Mouse (Mus musculus) neural tube, embryonic 14.5 days (tissue): ENCODE measurements around the gene Fgfbp3. TPM values are rescaled to one million over a fixed set of nuclear protein-coding genes. Genes with fewer than 3 reads are reported as not detected.

Experiments
- ATAC-seq: fragments of 200-750 bp; cut with Nextera tagmentation; 2 replicates; pipeline ENCODE4 v1.8.0; 2017; ENCODE audit warnings: low read depth, mild to moderate bottlenecking, moderate TSS enrichment, moderate library complexity
- H3K27ac ChIP-seq: fragments of 300-500 bp; sonication (generic); 2 replicates; pipeline ENCODE4 v1.5.1; 2014; ENCODE audit warnings: low read depth, mild to moderate bottlenecking, control low read depth, low read length, moderate library complexity, mixed read lengths
- H3K27me3 ChIP-seq: fragments of 300-500 bp; sonication (generic); 2 replicates; pipeline ENCODE4 v1.6.1; 2014; ENCODE audit warnings: low read length; ENCODE audit not compliant: control insufficient read depth, insufficient read depth
- H3K36me3 ChIP-seq: fragments of 300-500 bp; sonication (generic); 2 replicates; pipeline ENCODE4 v1.6.1; 2014; ENCODE audit warnings: low read length, mixed read lengths; ENCODE audit not compliant: control insufficient read depth, insufficient read depth
- H3K4me1 ChIP-seq: fragments of 300-500 bp; sonication (generic); 2 replicates; pipeline ENCODE4 v1.6.1; 2014; ENCODE audit warnings: low read length; ENCODE audit not compliant: control insufficient read depth, insufficient read depth
- H3K4me2 ChIP-seq: fragments of 300-500 bp; sonication (generic); 2 replicates; pipeline ENCODE4 v1.6.1; 2014; ENCODE audit warnings: mild to moderate bottlenecking, low read depth, low read length, control low read depth
- H3K4me3 ChIP-seq: fragments of 300-500 bp; sonication (generic); 2 replicates; pipeline ENCODE4 v1.5.1; 2014; ENCODE audit warnings: low read depth, low read length, control low read depth, mixed read lengths
- H3K9ac ChIP-seq: fragments of 300-500 bp; sonication (generic); replicated peaks from 2 replicates; pipeline ENCODE4 v1.6.1; 2014; ENCODE audit warnings: low read depth, mild to moderate bottlenecking, control low read depth, low read length, mixed read lengths
- H3K9me3 ChIP-seq: fragments of 300-500 bp; sonication (generic); 2 replicates; pipeline ENCODE4 v1.6.1; 2016; ENCODE audit warnings: low read length; ENCODE audit not compliant: control insufficient read depth
- WGBS: fragments of 180-500 bp; shearing (Covaris S2); extraction: QIAGEN DNeasy Blood & Tissue Kit; methylation state at CpG from one replicate; pipeline ENCODE4 v1.1.7; 2014; 5-methylcytosine and 5-hydroxymethylcytosine counted together
- polyA plus RNA-seq: library from polyadenylated mRNA; unstranded; fragments of >200 nt; fragmentation: Nextera tagmentation; extraction: Ambion mirVana; gene quantifications from 2 replicates; pipeline ENCODE4 v1.2.1, GENCODE M21; 2014

Fgfbp3 gene
- polyA plus RNA-seq, 1 experiment from 2014 or later, result 73.4 TPM

DNA sequence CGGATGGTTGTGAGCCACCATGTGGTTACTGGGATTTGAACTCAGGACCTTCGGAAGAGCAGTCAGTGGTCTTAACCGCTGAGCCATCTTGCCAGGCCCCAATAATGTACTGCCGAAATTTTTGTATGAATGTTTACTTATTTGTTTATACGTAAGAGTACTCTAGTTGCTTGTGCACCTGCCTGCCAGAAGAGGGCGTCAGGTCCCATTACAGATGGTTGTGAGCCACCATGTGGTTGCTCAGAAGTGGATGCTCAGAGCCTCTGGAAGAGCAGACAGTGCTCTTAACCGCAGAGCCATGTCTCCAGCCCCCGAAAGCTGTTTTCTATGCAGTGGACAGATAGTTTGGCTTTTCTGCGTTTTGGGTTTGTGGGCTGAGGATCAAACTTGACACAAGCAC, 21.6 kb downstream of the Fgfbp3 start:
- Histone ChIP-seq H3K4me2 (no peak overlapping the region), H3K27me3 (no peaks in the 10 kb centered on the region), H3K4me1 (peaks cover 7% of the 10 kb centered on the region; the same call in 1 of the 2 replicates), H3K36me3 (peaks cover 10% of the 10 kb centered on the region), H3K9me3 (no peaks in the 10 kb centered on the region), H3K4me3 (no peak overlapping the region), H3K9ac (no peak overlapping the region), H3K27ac (no peak overlapping the region)
- 42% methylated on average over 9 of the region's 9 CpGs for WGBS
- ATAC-seq, result no peak

DNA sequence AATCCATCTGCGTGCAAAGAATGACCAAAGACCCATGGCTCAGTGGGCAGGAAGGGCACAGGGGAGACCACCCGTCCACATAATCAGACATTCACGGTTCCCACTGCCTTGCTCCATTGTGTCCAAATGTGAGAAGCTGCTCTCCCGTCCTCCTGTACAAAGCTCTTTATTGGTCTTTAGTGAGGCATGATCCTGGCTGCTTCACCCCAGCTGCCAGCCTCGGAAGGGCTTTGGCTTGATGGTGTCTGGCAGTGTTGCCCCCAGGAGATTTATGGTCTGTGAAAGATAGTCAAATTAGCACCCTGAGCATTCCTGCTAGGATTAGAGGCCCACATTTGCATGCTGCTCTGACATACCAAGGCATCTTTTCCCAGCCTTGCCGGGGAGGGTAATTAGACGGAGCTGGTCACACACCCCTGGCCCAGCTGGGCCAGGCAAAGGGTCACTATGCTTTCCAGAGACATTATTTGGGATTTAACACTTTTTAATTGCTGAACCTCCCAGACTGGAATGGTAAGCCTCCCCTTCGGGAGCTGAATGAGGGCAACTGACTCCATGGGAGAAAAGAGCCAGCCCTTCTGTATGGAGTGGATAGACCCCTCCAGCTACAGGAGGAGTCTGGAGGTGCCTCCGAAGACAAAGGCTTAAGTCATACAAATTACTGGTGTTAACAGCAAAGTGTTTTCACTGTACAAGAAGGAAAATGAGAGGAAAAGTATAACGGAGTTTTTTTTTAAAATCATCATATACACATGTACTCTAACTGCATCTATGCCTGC, 22.4 kb downstream of the Fgfbp3 start:
- Histone ChIP-seq H3K9me3 (no peaks in the 10 kb centered on the region), H3K9ac (no peak overlapping the region), H3K4me3 (no peak overlapping the region), H3K4me2 (no peak overlapping the region), H3K27me3 (no peaks in the 10 kb centered on the region), H3K27ac (peak overlapping the region; percentile 75), H3K36me3 (peaks cover 10% of the 10 kb centered on the region), H3K4me1 (peaks cover 7% of the 10 kb centered on the region; the same call in 1 of the 2 replicates)
- ATAC-seq, result peak; percentile 90
- WGBS, result 5% methylated on average over 10 of the region's 10 CpGs

DNA sequence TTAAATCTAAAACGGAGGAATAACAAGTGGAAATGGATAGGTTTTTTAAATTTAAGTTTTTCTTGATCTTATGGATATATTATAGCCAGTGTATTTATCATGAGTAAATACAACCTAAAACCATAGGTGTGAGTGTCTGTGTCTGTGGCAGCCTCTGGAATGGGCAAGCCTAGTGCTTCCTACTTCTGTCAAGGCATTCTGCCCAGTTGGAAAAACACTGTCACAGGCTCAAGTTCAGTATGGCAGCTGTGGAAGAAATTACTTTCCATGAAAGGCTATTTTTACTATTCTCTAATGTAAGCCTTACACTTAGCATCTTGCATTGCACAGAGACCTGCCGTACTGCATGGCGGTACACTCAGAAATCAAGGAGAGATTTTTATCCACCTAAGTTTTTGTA, 27.7 kb downstream of the Fgfbp3 start:
- ATAC-seq, result no peak
- Histone ChIP-seq H3K27ac (no peak overlapping the region), H3K9ac (no peak overlapping the region), H3K36me3 (peaks cover 50% of the 10 kb centered on the region), H3K4me3 (no peak overlapping the region), H3K4me1 (peaks cover 4% of the 10 kb centered on the region; the same call in 1 of the 2 replicates), H3K9me3 (no peaks in the 10 kb centered on the region), H3K4me2 (no peak overlapping the region), H3K27me3 (no peaks in the 10 kb centered on the region)
- WGBS, result 97% methylated on average over 3 of the region's 3 CpGs

DNA sequence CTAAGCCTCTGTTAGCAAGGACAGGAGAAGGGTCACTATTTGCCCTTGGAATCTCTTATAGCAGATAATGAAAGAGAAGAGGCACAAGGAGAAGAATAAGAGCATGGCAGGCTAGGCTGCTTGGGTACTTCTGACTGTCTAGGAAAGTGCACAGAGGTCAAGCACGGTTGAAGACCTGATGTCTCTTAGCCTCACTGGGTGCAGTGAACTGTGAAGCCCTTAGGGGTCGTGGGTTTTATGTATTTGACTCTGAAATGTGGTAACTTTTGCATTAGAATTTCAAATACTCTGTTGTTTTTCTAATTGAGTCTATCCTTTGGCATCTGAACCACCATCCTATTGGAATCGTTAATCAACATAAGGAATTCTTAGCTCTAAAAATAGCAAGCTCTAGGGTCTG, 31.7 kb downstream of the Fgfbp3 start:
- no peak for ATAC-seq
- Histone ChIP-seq H3K4me2 (no peak overlapping the region), H3K27me3 (no peaks in the 10 kb centered on the region), H3K9me3 (no peaks in the 10 kb centered on the region), H3K27ac (no peak overlapping the region), H3K4me3 (no peak overlapping the region), H3K9ac (no peak overlapping the region), H3K36me3 (peaks cover 76% of the 10 kb centered on the region), H3K4me1 (no peaks in the 10 kb centered on the region)
- 34% methylated on average over 3 of the region's 3 CpGs for WGBS

DNA sequence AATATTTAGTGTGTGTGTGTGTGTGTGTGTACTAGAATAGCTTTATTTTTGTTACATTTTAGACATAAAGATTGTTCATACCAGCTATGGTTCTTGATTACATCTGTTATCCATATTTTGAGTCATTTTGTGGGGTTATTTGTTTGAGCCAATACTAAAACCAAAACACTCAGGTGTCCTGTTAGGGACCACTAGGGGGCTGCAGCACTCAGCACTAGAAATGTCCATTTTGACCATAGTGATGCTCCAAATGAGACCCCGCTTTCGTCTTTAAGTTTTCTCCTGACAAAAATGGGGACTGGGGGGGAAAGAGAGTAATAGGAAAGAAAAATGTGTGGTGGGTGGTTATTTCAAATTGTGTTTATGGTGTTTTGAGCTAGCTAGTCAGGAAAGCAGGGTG, 33.1 kb downstream of the Fgfbp3 start:
- no peaks in the 10 kb centered on the region for H3K27me3 ChIP-seq
- no peak for ATAC-seq
- no peaks in the 10 kb centered on the region for H3K9me3 ChIP-seq
- peaks cover 76% of the 10 kb centered on the region for H3K36me3 ChIP-seq
- H3K9ac ChIP-seq, result no peak overlapping the region
- WGBS, result 65% methylated on average over 2 of the region's 2 CpGs
- no peak overlapping the region for H3K27ac ChIP-seq
- no peak overlapping the region for H3K4me3 ChIP-seq
- H3K4me2 ChIP-seq, result no peak overlapping the region
- no peaks in the 10 kb centered on the region for H3K4me1 ChIP-seq

DNA sequence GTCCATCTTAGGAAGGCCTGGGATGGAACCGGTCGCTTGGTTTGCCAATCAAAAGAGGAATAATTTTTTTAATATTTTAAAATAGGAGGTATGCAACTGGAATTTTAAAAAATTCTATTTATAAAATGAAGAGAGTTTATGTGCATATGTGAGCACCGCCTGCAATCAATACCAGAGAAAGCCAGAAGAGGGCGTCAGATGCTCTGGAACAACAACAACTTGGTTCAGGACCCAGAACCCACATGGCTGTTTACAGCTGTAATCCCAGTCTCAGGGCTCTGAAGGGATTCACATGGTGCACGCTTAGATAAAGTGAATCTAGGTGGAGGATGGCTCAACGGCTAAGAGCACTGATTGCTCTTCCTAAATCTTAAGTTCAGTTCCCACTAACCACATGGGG, 36.3 kb downstream of the Fgfbp3 start:
- peaks cover 80% of the 10 kb centered on the region for H3K36me3 ChIP-seq
- H3K9me3 ChIP-seq, result no peaks in the 10 kb centered on the region
- 79% methylated on average over 6 of the region's 6 CpGs for WGBS
- H3K4me3 ChIP-seq, result no peak overlapping the region
- H3K9ac ChIP-seq, result no peak overlapping the region
- H3K4me1 ChIP-seq, result no peaks in the 10 kb centered on the region
- ATAC-seq, result no peak
- H3K4me2 ChIP-seq, result no peak overlapping the region
- H3K27ac ChIP-seq, result no peak overlapping the region
- no peaks in the 10 kb centered on the region for H3K27me3 ChIP-seq

DNA sequence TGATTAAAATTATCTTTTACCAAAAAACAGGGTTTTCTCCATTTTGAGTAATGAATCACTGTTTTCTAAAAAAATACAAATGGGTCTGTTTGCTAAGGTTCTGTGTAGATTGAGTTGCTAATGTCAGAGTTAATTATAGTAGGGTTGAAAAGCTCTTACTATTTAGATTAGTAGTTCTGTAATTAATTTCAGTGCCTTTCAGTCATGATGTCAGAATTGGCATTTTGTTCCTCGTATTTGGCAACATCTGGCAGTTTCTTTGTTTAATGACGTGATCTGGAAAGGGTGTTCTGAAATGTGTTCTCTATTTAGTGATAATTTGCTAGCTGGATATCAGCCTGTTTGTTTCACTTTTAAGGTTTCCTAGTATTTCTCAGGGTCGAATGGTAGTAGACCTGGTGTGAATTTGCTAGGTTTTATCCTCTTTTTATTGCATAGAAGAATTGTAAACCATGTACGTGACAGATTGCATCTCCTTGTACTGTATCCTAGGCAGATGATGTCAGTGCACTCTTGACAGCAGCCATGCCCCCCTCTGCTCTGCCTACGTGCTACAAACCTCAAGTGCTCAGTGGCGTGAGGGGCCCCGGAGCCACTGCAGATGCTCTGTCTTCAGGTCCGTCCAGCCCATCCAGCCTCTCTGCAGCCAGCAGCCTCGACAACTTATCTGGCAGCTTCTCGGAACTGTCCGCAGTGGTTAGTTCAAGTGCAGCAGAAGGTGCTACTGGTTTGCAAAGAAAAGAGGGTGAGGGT, 40.5 kb downstream of the Fgfbp3 start:
- ATAC-seq, result no peak
- Histone ChIP-seq H3K9ac (no peak overlapping the region), H3K4me2 (no peak overlapping the region), H3K4me1 (no peaks in the 10 kb centered on the region), H3K27ac (no peak overlapping the region), H3K36me3 (peaks cover 76% of the 10 kb centered on the region), H3K27me3 (no peaks in the 10 kb centered on the region), H3K4me3 (no peak overlapping the region), H3K9me3 (no peaks in the 10 kb centered on the region)
- WGBS, result 82% methylated on average over 11 of the region's 11 CpGs

DNA sequence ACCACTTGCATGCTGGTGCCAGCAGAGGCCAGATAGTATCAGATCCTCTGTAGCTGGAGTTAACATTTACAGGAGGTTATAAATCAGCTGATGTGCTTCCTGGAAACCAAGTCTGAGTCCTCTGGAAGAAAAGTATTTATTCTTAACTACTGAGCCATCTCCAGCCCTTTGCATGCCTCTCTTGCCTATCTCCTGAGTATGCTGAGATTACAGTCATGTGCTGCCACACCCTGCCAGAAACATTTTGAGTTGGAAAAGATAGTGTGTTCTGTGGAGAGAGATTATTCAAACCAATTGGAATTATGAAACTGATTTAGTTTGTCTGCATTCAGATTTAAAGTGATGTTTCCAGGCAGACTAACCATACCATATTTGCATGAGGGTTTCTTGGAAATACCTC, 42.1 kb downstream of the Fgfbp3 start:
- H3K9me3 ChIP-seq, result no peaks in the 10 kb centered on the region
- H3K4me3 ChIP-seq, result no peak overlapping the region
- H3K4me2 ChIP-seq, result no peak overlapping the region
- ATAC-seq, result no peak
- H3K36me3 ChIP-seq, result peaks cover 74% of the 10 kb centered on the region
- H3K27me3 ChIP-seq, result no peaks in the 10 kb centered on the region
- H3K4me1 ChIP-seq, result no peaks in the 10 kb centered on the region
- no peak overlapping the region for H3K9ac ChIP-seq
- no peak overlapping the region for H3K27ac ChIP-seq

DNA sequence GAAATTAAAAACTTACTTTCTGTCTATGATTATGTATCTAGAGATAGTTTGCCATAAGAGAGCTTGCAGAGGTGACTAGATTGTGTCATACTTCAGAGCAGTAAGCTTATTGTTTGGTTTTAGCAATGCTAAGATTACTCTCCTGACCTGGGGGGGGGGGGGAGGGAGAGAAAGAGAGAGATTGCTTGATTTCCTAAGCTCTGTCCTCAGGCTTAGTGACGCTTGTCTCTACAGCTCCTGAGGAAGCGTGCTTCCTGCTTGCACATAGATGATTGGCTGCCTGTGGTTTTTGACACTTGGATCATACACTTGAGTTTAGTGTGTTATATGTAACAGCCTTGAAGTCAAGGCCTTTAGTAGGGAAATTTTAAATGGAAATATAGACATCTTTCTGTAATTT, 44.8 kb downstream of the Fgfbp3 start:
- 84% methylated on average over 2 of the region's 2 CpGs for WGBS

More for the DNA sequence above, 44.8 kb downstream of the Fgfbp3 start:
- Histone ChIP-seq H3K4me3 (no peak overlapping the region), H3K27me3 (no peaks in the 10 kb centered on the region), H3K27ac (no peak overlapping the region), H3K9me3 (no peaks in the 10 kb centered on the region), H3K4me1 (no peaks in the 10 kb centered on the region), H3K4me2 (no peak overlapping the region), H3K36me3 (peaks cover 70% of the 10 kb centered on the region), H3K9ac (no peak overlapping the region)
- ATAC-seq, result no peak
